Mouse (Mus musculus) naive thymus-derived CD4-positive, alpha-beta T cell, adult 2 months (primary cell): ENCODE data around the gene 5430403G16Rik.
"Not testable (repeated sequence)": the region's sequence is repeated elsewhere in the genome, so short reads cannot be mapped to it uniquely, and the experiment has no call there.

Experiments
- DNase-seq: peaks from one replicate; pipeline ENCODE4 v3.0.0-alpha.2; 2011; ENCODE audit warnings: low read depth

5430403G16Rik gene

GRCm38 (mm10) chr5:109690537-109691201 is at the start of gene 5430403G16Rik:
TSS of gene 5430403G16Rik (minus strand) at chr5:109691041.
- peak; percentile 91 for DNase-seq

- not testable (repeated sequence) for DNase-seq
Observed at GRCm38 (mm10) chr5:109717341-109717740, 26.5 kb upstream of the 5430403G16Rik start.

- not testable (repeated sequence) for DNase-seq
Observed at GRCm38 (mm10) chr5:109691205-109691965, 544 bp upstream of the 5430403G16Rik start.

- no peak for DNase-seq
Observed at GRCm38 (mm10) chr5:109682921-109683320, 7.9 kb downstream of the 5430403G16Rik start.
